Mouse (Mus musculus): ENCODE data around the gene Slc25a38.

Gene Slc25a38

DNA sequence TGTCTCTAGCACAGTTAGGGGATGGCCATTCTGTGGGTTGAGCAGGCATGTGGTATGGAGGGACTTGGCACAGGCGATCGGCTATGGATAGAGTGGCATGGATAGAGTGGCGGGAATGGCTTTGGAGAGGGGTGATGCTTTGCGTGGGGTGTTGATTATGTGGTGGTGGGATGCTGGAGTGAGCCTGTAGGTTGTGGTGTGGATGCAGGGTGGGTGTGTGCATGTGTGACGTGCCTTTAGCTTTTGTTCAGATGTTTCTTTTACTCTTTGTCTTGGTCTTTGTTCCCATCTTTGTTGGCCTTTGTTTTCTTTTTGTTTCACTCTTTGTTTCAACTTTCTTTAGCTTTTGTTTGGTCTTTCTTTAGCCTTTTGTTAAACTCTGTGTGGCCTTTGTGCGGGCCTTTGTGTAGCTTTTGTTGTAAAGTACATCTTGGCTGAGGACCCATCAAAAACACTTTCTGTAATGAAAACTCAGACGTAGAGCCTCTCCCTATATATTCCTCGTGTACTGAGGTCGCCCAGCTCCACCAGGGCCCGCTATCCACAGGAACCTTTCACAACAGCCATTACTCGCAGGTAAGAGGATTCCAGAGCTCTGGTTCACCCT is 39.2 kb downstream of the Slc25a38 start, which contains the start of gene Mobp:
TSS of gene Mobp (plus strand) at position 486 of the 607 bp plus-strand sequence.
- peak; percentile 30 for DNase-seq (ENCODE audit: low spot score)

GRCm38 (mm10) chr9:120151152-120151551 is 41.0 kb downstream of the Slc25a38 start:
- no peak for DNase-seq (ENCODE audit: low spot score)

DNA sequence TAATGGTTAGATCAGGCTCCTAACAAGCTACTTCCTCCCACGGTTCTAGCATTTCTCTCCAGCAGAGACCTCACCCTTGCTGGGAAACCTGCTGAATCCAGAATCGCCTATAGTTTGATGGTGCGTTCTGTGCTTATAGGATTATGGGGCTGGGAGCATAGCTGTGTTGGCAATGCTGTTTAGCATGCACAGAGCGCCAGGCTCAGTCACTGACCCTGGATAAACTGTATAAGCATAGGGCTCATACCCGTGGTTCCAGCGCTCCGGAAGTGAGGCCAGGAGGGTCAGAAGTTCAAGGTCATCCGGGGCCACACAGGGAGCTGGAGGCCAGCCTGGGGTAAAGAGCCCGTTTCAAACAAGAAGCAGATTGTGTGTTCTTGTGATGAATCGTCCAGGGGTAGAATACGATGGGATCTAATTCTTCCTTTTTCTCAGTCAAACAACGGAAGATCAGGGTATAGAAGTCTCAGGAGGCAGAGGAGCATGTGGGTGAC is 41.8 kb downstream of the Slc25a38 start:
- no peak for DNase-seq (ENCODE audit: low spot score)

DNA sequence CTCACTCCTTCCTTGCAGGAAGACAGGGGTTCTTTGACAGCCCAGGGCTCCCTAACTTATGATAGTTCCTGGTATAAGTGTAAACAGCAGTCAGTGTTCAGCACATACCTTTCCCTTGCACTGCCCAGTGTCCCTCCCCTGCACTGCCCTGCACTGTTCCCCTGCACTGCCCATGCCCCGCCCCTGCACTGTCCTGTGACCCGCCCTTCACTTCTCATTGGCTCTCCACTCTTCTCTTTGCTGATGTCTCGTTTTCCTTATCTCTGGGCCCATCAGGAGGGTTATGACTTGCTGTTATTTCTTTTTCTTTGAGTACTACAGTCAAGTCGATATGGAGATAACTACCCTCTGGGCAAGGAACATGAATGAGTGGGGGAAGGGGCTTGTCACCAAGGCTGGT is 47.9 kb downstream of the Slc25a38 start:
- DNase-seq (ENCODE audit: low spot score) = no peak

DNA sequence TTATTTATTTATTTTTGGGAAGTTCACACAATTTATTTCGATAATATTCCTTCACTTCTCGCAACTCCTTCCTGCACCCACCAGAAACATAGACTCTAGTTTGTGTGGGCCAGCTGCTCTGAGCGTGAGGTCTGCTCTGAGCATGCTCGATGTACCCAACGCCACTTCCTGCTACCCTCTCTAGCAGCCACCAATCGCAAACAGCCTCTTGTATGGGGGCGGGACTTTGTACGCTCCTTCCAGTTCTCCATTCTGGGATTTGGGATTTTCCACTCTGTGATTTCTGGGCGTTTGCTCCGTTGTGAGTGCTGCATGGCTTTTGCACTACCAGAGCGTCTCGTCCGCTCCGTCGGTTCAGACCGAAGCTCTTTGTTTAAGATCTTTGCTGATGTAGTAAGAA is 53.7 kb downstream of the Slc25a38 start:
- DNase-seq (ENCODE audit: low spot score) = no peak

DNA sequence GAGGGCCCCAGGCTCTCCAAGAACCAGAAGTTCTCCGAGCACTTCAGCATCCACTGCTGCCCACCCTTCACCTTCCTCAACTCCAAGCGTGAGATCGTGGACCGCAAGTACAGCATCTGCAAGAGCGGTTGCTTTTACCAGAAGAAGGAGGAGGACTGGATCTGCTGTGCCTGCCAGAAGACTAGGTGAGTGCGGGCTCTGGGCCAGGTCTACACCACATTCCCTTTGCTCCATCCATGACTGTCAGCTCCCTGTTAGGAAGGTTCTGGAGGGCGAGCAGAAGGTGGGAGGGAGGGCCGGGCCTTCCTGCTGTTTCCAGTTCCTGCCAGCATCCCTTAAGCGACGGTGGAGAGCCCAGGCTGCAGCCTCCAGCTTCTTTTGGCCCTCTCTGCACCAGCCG is 57.7 kb downstream of the Slc25a38 start:
- DNase-seq (ENCODE audit: low spot score) = no peak

DNA sequence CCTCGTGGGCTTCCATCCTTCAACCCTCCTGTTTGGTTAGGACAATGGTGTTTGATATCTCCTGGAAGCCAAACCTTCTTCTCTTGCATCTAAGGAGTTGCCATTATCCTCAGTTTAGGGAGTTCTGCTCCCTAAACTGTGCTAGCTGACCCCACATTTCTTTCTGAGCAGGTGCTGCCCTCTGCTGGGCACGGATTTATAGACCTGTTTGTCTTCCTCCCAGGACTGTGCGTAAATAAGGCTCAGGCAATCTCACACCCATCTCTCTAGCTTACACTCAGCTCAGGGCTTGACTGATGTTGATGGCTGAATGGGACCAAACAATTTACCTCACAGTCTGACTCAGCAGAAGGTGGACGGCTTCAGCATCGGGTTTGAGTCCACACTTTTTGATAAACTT is 61.1 kb downstream of the Slc25a38 start:
- DNase-seq (ENCODE audit: low spot score) = peak; percentile 75
